Mouse (Mus musculus) MEL (cell line): ENCODE measurements around the gene C1ql1.

Experiments
- CTCF ChIP-seq, 3 experiments: IDR thresholded peaks in 2 of 3; conservative IDR thresholded peaks in 1 of 3; 2 replicates each; pipeline ENCODE4 v1.5.1; 2011 to 2012; ENCODE audit warnings: low read length in 3 of 3, low read depth in 2 of 3, mild to moderate bottlenecking in 2 of 3, improper control_type of control experiment in 1 of 3, inconsistent platforms in 1 of 3, mixed read lengths in 1 of 3, moderate library complexity in 1 of 3; ENCODE audit not compliant: control insufficient read depth in 1 of 3, insufficient read depth in 1 of 3, poor library complexity in 1 of 3, severe bottlenecking in 1 of 3
- MYC ChIP-seq: IDR thresholded peaks from 2 replicates; pipeline ENCODE4 v1.6.1; 2011; ENCODE audit warnings: low read depth, mild to moderate bottlenecking, low read length, improper control_type of control experiment, moderate library complexity
- SIN3A ChIP-seq: IDR thresholded peaks from 2 replicates; pipeline ENCODE4 v1.6.1; 2012; ENCODE audit warnings: low read length, improper control_type of control experiment, inconsistent platforms
- TAL1 ChIP-seq: IDR thresholded peaks from 2 replicates; pipeline ENCODE4 v1.6.1; 2012; ENCODE audit warnings: mild to moderate bottlenecking, inconsistent platforms, low read length, moderate library complexity, mixed read lengths
- TCF12 ChIP-seq: IDR thresholded peaks from 2 replicates; pipeline ENCODE4 v1.6.1; 2014; ENCODE audit warnings: low read depth, mild to moderate bottlenecking, inconsistent platforms, low read length, improper control_type of control experiment, moderate library complexity
- USF1 ChIP-seq: IDR thresholded peaks from 2 replicates; pipeline ENCODE4 v1.6.1; 2014; ENCODE audit warnings: low read depth, mild to moderate bottlenecking, inconsistent platforms, low read length, improper control_type of control experiment, moderate library complexity

- TF ChIP-seq MYC (no peak), USF1 (no peak), TAL1 (no peak), CTCF (IDR thresholded peaks at IDR 0.05 in 2 of 3, conservative IDR thresholded peaks at IDR 0.05 in 1 of 3; ENCODE audit: control insufficient read depth in 1 of 3, insufficient read depth in 1 of 3, low read depth in 2 of 3, low read length in 3 of 3, poor library complexity in 1 of 3, severe bottlenecking in 1 of 3) (no peak), TCF12 (no peak), SIN3A (no peak)
These were observed 15.8 kb downstream of the C1ql1 start for GRCm38 (mm10) chr11:102930672-102931071.
